Mouse (Mus musculus): Measurements from ENCODE around the gene Ttll10.

Ttll10 gene

GRCm38 (mm10) chr4:156024184-156024583 lies 35.0 kb downstream of the Ttll10 start:
- no peak for DNase-seq (ENCODE audit: low spot score)

GRCm38 (mm10) chr4:156023520-156023919 lies 35.7 kb downstream of the Ttll10 start:
- no peak for DNase-seq (ENCODE audit: low spot score)

- peak; percentile 26 for DNase-seq (ENCODE audit: low spot score)
Measured at GRCm38 (mm10) chr4:156021942-156022419, 37.2 kb downstream of the Ttll10 start.

GRCm38 (mm10) chr4:156021381-156021780 lies 37.8 kb downstream of the Ttll10 start:
- no peak for DNase-seq (ENCODE audit: low spot score)

- no peak for DNase-seq (ENCODE audit: low spot score)
Measured at GRCm38 (mm10) chr4:156019771-156020170, 39.4 kb downstream of the Ttll10 start.

GRCm38 (mm10) chr4:156014436-156014835 lies 44.8 kb downstream of the Ttll10 start:
- no peak for DNase-seq (ENCODE audit: low spot score)

GRCm38 (mm10) chr4:156013637-156014036 lies 45.6 kb downstream of the Ttll10 start, which contains the start of gene Tnfrsf4:
TSS of gene Tnfrsf4 (plus strand) at chr4:156013843.
- DNase-seq (ENCODE audit: low spot score) = no peak

GRCm38 (mm10) chr4:156008369-156008768 lies 50.8 kb downstream of the Ttll10 start:
- no peak for DNase-seq (ENCODE audit: low spot score)

- DNase-seq (ENCODE audit: low spot score) = no peak
Measured at GRCm38 (mm10) chr4:156004109-156004508, 55.1 kb downstream of the Ttll10 start.

GRCm38 (mm10) chr4:155993606-155994005 lies 65.6 kb downstream of the Ttll10 start:
- DNase-seq (ENCODE audit: low spot score) = no peak

GRCm38 (mm10) chr4:155992906-155993547 lies 66.2 kb downstream of the Ttll10 start:
- DNase-seq (ENCODE audit: low spot score) = peak; percentile 95

- DNase-seq (ENCODE audit: low spot score) = peak; percentile 78
Measured at GRCm38 (mm10) chr4:155992241-155992905, 66.8 kb downstream of the Ttll10 start, which contains the start of the genes B3galt6 and Sdf4. TSS of gene B3galt6 (minus strand) at chr4:155992649. TSS of gene Sdf4 (plus strand) at chr4:155992872.

- no peak for DNase-seq (ENCODE audit: low spot score)
Measured at GRCm38 (mm10) chr4:155991908-155992230, 67.3 kb downstream of the Ttll10 start.

GRCm38 (mm10) chr4:155991211-155991907 lies 67.9 kb downstream of the Ttll10 start:
- DNase-seq (ENCODE audit: low spot score) = no peak
